Mouse (Mus musculus) heart, postnatal 0 days (tissue): ENCODE results near the gene Sema4c. TPM values are rescaled to one million over a fixed set of nuclear protein-coding genes. Genes with fewer than 3 reads are reported as not detected.

Source experiments
- ATAC-seq: fragments of 200-750 bp; cut with Nextera tagmentation; 2 replicates; pipeline ENCODE4 v1.8.0; 2017; ENCODE audit warnings: low read depth, moderate number of reproducible peaks, moderate library complexity; ENCODE audit not compliant: insufficient read depth
- DNase-seq: peaks from one replicate; pipeline ENCODE4 v3.0.0-alpha.2; 2016; ENCODE audit warnings: low spot score
- H3K27ac ChIP-seq: fragments of 300-500 bp; sonication (generic); 2 replicates; pipeline ENCODE4 v1.5.1; 2014; ENCODE audit warnings: low read depth, mild to moderate bottlenecking
- H3K27me3 ChIP-seq: fragments of 300-500 bp; sonication (generic); 2 replicates; pipeline ENCODE4 v1.6.1; 2014; ENCODE audit warnings: low read length, mixed read lengths; ENCODE audit not compliant: control insufficient read depth, insufficient read depth
- H3K36me3 ChIP-seq: fragments of 300-500 bp; sonication (generic); replicated peaks from 2 replicates; pipeline ENCODE4 v1.6.1; 2014; ENCODE audit warnings: low read length, mixed read lengths; ENCODE audit not compliant: control insufficient read depth, insufficient read depth
- H3K4me1 ChIP-seq: fragments of 300-500 bp; sonication (generic); 2 replicates; pipeline ENCODE4 v1.6.1; 2014; ENCODE audit warnings: antibody characterized with exemption; ENCODE audit not compliant: control insufficient read depth, insufficient read depth
- H3K4me2 ChIP-seq: fragments of 300-500 bp; sonication (generic); 2 replicates; pipeline ENCODE4 v1.6.1; 2014; ENCODE audit warnings: low read depth, mild to moderate bottlenecking, low read length, moderate library complexity
- H3K4me3 ChIP-seq: fragments of 300-500 bp; sonication (generic); 2 replicates; pipeline ENCODE4 v1.5.1; 2014; ENCODE audit warnings: low read depth, low read length
- H3K9ac ChIP-seq: fragments of 300-500 bp; sonication (generic); replicated peaks from 2 replicates; pipeline ENCODE4 v1.6.1; 2014; ENCODE audit warnings: low read depth, low read length, mixed read lengths
- H3K9me3 ChIP-seq: fragments of 300-500 bp; sonication (generic); replicated peaks from 2 replicates; pipeline ENCODE4 v1.6.1; 2016; ENCODE audit warnings: low read length; ENCODE audit not compliant: control insufficient read depth
- CTCF ChIP-seq: IDR thresholded peaks from 2 replicates; pipeline ENCODE4 v1.5.1; 2016; ENCODE audit warnings: antibody characterized with exemption, control low read depth, low read depth
- EP300 ChIP-seq: IDR thresholded peaks from 2 replicates; pipeline ENCODE4 v1.6.1; 2016; ENCODE audit warnings: antibody characterized with exemption, low read depth
- WGBS: fragments of 180-500 bp; shearing (Covaris S2); extraction: QIAGEN DNeasy Blood & Tissue Kit; methylation state at CpG from one replicate; pipeline ENCODE4 v1.1.7; 2014; 5-methylcytosine and 5-hydroxymethylcytosine counted together
- polyA plus RNA-seq: library from polyadenylated mRNA; unstranded; fragments of >200 nt; fragmentation: Nextera tagmentation; extraction: Ambion mirVana; gene quantifications from 2 replicates; pipeline ENCODE4 v1.2.1, GENCODE M21; 2015
- total RNA-seq: library from RNA; depleted of rRNA; stranded (reverse); fragments of >200 nt; gene quantifications from 2 replicates; pipeline ENCODE4 v1.2.3, GENCODE M21; 2014; ENCODE audit warnings: low replicate concordance

The Sema4c gene
- total and polyA plus RNA-seq, 2 experiments from 2014 or later = 5.7 to 13.2 TPM

GRCm38 (mm10) chr1:36536397-36536728 is 21.8 kb downstream of the Sema4c start:
- Histone ChIP-seq H3K27ac (peak overlapping the region; percentile 96), H3K36me3 (peaks cover 23% of the 10 kb centered on the region), H3K4me3 (no peak overlapping the region), H3K27me3 (no peaks in the 10 kb centered on the region), H3K9me3 (no peaks in the 10 kb centered on the region), H3K4me2 (no peak overlapping the region), H3K4me1 (peaks cover 48% of the 10 kb centered on the region), H3K9ac (no peak overlapping the region)
- TF ChIP-seq CTCF = no peak
- no peak for TF ChIP-seq EP300
- DNase-seq (no peak), ATAC-seq (no peak)
- 24% methylated on average over 8 of the region's 8 CpGs for WGBS

- peak overlapping the region; percentile 44 for H3K4me2 ChIP-seq
- ATAC-seq = peak; percentile 59
- WGBS = 52% methylated on average over 11 of the region's 11 CpGs
Observed at GRCm38 (mm10) chr1:36535477-36536396, 22.4 kb downstream of the Sema4c start.

GRCm38 (mm10) chr1:36534595-36535058 is 23.5 kb downstream of the Sema4c start:
- ATAC-seq = no peak
- Histone ChIP-seq H3K9me3 (no peaks in the 10 kb centered on the region), H3K4me3 (peak overlapping the region; percentile 8; the same call in 1 of the 2 replicates), H3K27ac (peak overlapping the region; percentile 96), H3K4me2 (peak overlapping the region; percentile 44), H3K9ac (peak overlapping the region; percentile 40; the same call in 1 of the 2 replicates), H3K4me1 (peaks cover 48% of the 10 kb centered on the region), H3K36me3 (peaks cover 11% of the 10 kb centered on the region), H3K27me3 (no peaks in the 10 kb centered on the region)
- peak; percentile 68 for DNase-seq
- 35% methylated on average over 6 of the region's 6 CpGs for WGBS
- TF ChIP-seq CTCF (peak; percentile 44), EP300 (no peak)

More at GRCm38 (mm10) chr1:36535477-36536396, 22.4 kb downstream of the Sema4c start:
- Histone ChIP-seq H3K9me3 (no peaks in the 10 kb centered on the region), H3K36me3 (peaks cover 19% of the 10 kb centered on the region), H3K27ac (peak overlapping the region; percentile 96), H3K4me1 (peaks cover 48% of the 10 kb centered on the region), H3K27me3 (no peaks in the 10 kb centered on the region), H3K4me3 (no peak overlapping the region), H3K9ac (peak overlapping the region; percentile 40)
- TF ChIP-seq EP300 (peak; percentile 68), CTCF (peak; percentile 5; the same call in 1 of the 2 replicates)
- DNase-seq = peak; percentile 86

GRCm38 (mm10) chr1:36533546-36533945 is 24.6 kb downstream of the Sema4c start:
- H3K27ac ChIP-seq = peak overlapping the region; percentile 96
- WGBS = 62% methylated on average over 6 of the region's 6 CpGs
- ATAC-seq (no peak), DNase-seq (no peak)
- 0 out of 2 replicates have a peak overlapping the region, but pooled peaks have one; percentile 4 for H3K4me3 ChIP-seq
- H3K9me3 ChIP-seq = no peaks in the 10 kb centered on the region
- H3K9ac ChIP-seq = 0 out of 2 replicates have a peak overlapping the region, but pooled peaks have one; percentile 4
- H3K36me3 ChIP-seq = peaks cover 9% of the 10 kb centered on the region
- H3K4me2 ChIP-seq = peak overlapping the region; percentile 44; the same call in 1 of the 2 replicates
- H3K27me3 ChIP-seq = no peaks in the 10 kb centered on the region
- TF ChIP-seq EP300 = no peak
- no peak for TF ChIP-seq CTCF
- H3K4me1 ChIP-seq = peaks cover 46% of the 10 kb centered on the region

DNA sequence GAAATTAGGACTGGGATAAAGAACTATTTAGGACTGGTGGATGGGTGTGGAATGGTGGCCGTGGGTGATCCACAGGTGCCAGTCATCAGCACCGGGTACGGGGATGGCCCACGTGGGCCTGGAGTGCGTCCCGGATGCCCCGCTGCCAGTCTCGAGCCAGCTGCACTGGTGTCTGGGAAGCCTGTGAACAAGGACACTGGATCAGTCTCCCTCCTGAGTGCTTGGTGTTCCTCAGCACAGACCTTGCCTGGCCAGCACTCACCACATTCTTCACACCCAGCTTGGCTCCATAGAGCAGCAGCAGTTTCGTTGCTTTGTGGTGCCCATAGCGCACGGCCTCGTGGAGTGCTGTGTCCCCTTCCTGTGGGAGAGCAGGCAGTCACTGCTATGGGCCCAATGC is 26.7 kb downstream of the Sema4c start:
- peaks cover 36% of the 10 kb centered on the region for H3K4me1 ChIP-seq
- H3K4me3 ChIP-seq = no peak overlapping the region
- no peak overlapping the region for H3K9ac ChIP-seq
- DNase-seq (no peak), ATAC-seq (no peak)
- 57% methylated on average over 12 of the region's 12 CpGs for WGBS
- no peaks in the 10 kb centered on the region for H3K27me3 ChIP-seq
- H3K9me3 ChIP-seq = no peaks in the 10 kb centered on the region
- peak overlapping the region; percentile 44 for H3K27ac ChIP-seq
- no peak for TF ChIP-seq EP300
- TF ChIP-seq CTCF = no peak
- peaks cover 14% of the 10 kb centered on the region; the same call in 1 of the 2 replicates for H3K36me3 ChIP-seq
- H3K4me2 ChIP-seq = no peak overlapping the region
